Mouse (Mus musculus): ENCODE data around the gene Anp32b. TPM values are rescaled to one million over a fixed set of nuclear protein-coding genes. Genes with fewer than 3 reads are reported as not detected.

Anp32b gene
- total and polyA plus RNA-seq, 3 experiments, result 41.1 to 547 TPM; not detected in 1

- Histone ChIP-seq H3K27me3 (ENCODE audit: control insufficient read depth in 1 of 2, insufficient read depth in 2 of 2, low read length in 2 of 2) (peaks cover 3 to 6% of the 10 kb centered on the region in 2 experiments; a peak in 3 of 4 replicates), H3K4me3 (ENCODE audit: control insufficient read depth in 1 of 2, insufficient read depth in 1 of 2, low read depth in 2 of 2, low read length in 2 of 2) (no peak overlapping the region), H3K9me3 (replicated peaks; ENCODE audit: insufficient read depth, low read length) (no peaks in the 10 kb centered on the region), H3K9ac (ENCODE audit: control insufficient read depth, low read depth, low read length, poor library complexity, severe bottlenecking) (no peak overlapping the region), H3K4me1 (ENCODE audit: control insufficient read depth in 1 of 2, insufficient read depth in 2 of 2, low read length in 2 of 2) (no peaks in the 10 kb centered on the region), H3K79me2 (ENCODE audit: control insufficient read depth, insufficient read depth, low read length, poor library complexity) (no peaks in the 10 kb centered on the region), H3K27ac (ENCODE audit: control insufficient read depth, low read depth, low read length) (no peak overlapping the region), H3K36me3 (ENCODE audit: control insufficient read depth in 1 of 2, insufficient read depth in 2 of 2, low read length in 2 of 2) (no peaks in the 10 kb centered on the region)
- DNase-seq (ENCODE audit: low read depth, low spot score), result no peak
- TF ChIP-seq BHLHE40 (IDR thresholded peaks at IDR 0.05; ENCODE audit: borderline replicate concordance, low read depth, low read length) (no peak), TCF12 (IDR thresholded peaks at IDR 0.05; ENCODE audit: low read depth, low read length) (no peak), SMC3 (IDR thresholded peaks at IDR 0.05; ENCODE audit: low read depth, low read length) (no peak), ZC3H11A (IDR thresholded peaks at IDR 0.05; ENCODE audit: low read depth, low read length) (no peak), GATA1 (IDR thresholded peaks at IDR 0.05; ENCODE audit: low read depth, low read length) (no peak), ZKSCAN1 (IDR thresholded peaks at IDR 0.05; ENCODE audit: low read depth, low read length) (no peak), POLR2AphosphoS2 (IDR thresholded peaks at IDR 0.05; ENCODE audit: low read length) (no peak), NELFE (IDR thresholded peaks at IDR 0.05; ENCODE audit: low read depth, low read length) (no peak), USF1 (IDR thresholded peaks at IDR 0.05; ENCODE audit: low read depth, low read length) (no peak), TAL1 (IDR thresholded peaks at IDR 0.05; ENCODE audit: low read length) (no peak), CHD2 (IDR thresholded peaks at IDR 0.05; ENCODE audit: low read length) (no peak), CHD1 (IDR thresholded peaks at IDR 0.05; ENCODE audit: low read depth, low read length) (no peak), MYB (IDR thresholded peaks at IDR 0.05; ENCODE audit: low read depth, low read length) (no peak)
Observed at GRCm38 (mm10) chr4:46432339-46433036, 18.2 kb upstream of the Anp32b start.

- Histone ChIP-seq H3K9ac (ENCODE audit: control insufficient read depth, low read depth, low read length, poor library complexity, severe bottlenecking) (no peak overlapping the region), H3K4me1 (ENCODE audit: control insufficient read depth in 1 of 2, insufficient read depth in 2 of 2, low read length in 2 of 2) (peaks cover 0 to 3% of the 10 kb centered on the region in 2 experiments; a peak in 2 of 4 replicates), H3K4me3 (ENCODE audit: control insufficient read depth in 1 of 2, insufficient read depth in 1 of 2, low read depth in 2 of 2, low read length in 2 of 2) (no peak overlapping the region), H3K27ac (ENCODE audit: control insufficient read depth, low read depth, low read length) (no peak overlapping the region), H3K9me3 (replicated peaks; ENCODE audit: insufficient read depth, low read length) (no peaks in the 10 kb centered on the region), H3K79me2 (ENCODE audit: control insufficient read depth, insufficient read depth, low read length, poor library complexity) (no peaks in the 10 kb centered on the region), H3K36me3 (ENCODE audit: control insufficient read depth in 1 of 2, insufficient read depth in 2 of 2, low read length in 2 of 2) (no peaks in the 10 kb centered on the region), H3K27me3 (ENCODE audit: control insufficient read depth in 1 of 2, insufficient read depth in 2 of 2, low read length in 2 of 2) (peaks cover 2 to 3% of the 10 kb centered on the region in 2 experiments; a peak in 2 of 4 replicates)
- TF ChIP-seq EP300 (IDR thresholded peaks at IDR 0.05; ENCODE audit: low read depth in 1 of 2, low read length in 2 of 2), result 0 out of 4 replicates have a peak, but pooled peaks of 1 of the 2 experiments have one; percentile 13
- 0 out of 2 replicates have a peak, but pooled peaks have one; percentile 40 for TF ChIP-seq RCOR1 (IDR thresholded peaks at IDR 0.05; ENCODE audit: low read depth, low read length)
- no peak for TF ChIP-seq SMC3 (IDR thresholded peaks at IDR 0.05; ENCODE audit: low read depth, low read length)
- peak; percentile 72 for TF ChIP-seq NRF1 (IDR thresholded peaks at IDR 0.05; ENCODE audit: insufficient read depth, low read depth, low read length, poor library complexity, severe bottlenecking)
- peak; percentile 54 for DNase-seq (ENCODE audit: low read depth, low spot score)
Observed at GRCm38 (mm10) chr4:46442501-46442900, 8.2 kb upstream of the Anp32b start.
